Mouse (Mus musculus) adrenal gland (tissue): Measurements from ENCODE around the gene Prdm2.

Source experiments
- intact Hi-C: fragments of 180-260 bp; cut with DNase I; formaldehyde crosslinking; loops from one replicate; pipeline ENCODE4 v1.15.1; 2025

Gene Prdm2

GRCm38 (mm10) chr4:143213175-143213479 lies 332 bp upstream of the Prdm2 start:
- intact Hi-C loops = loop anchor here (5.0 to 10.0 kb wide), 2 partner anchors 51 to 98 kb away; no protein-coding TSS in a partner anchor

GRCm38 (mm10) chr4:143211584-143212340 lies 1.0 kb downstream of the Prdm2 start:
- intact Hi-C loops = loop anchor here (5.0 to 10.0 kb wide), 2 partner anchors 49 to 97 kb away; no protein-coding TSS in a partner anchor

- intact Hi-C loops = loop anchor here (5.0 to 10.0 kb wide), 2 partner anchors 48 to 95 kb away; no protein-coding TSS in a partner anchor
Measured at GRCm38 (mm10) chr4:143209997-143210396, 2.8 kb downstream of the Prdm2 start.

- intact Hi-C loops = no loop called here
Measured at GRCm38 (mm10) chr4:143202653-143203052, 10.1 kb downstream of the Prdm2 start.

GRCm38 (mm10) chr4:143198371-143198770 lies 14.4 kb downstream of the Prdm2 start:
- intact Hi-C loops = no loop called here

- intact Hi-C loops = no loop called here
Measured at GRCm38 (mm10) chr4:143197845-143198356, 14.9 kb downstream of the Prdm2 start.

- intact Hi-C loops = no loop called here
Measured at GRCm38 (mm10) chr4:143194328-143194727, 18.5 kb downstream of the Prdm2 start.

- intact Hi-C loops = no loop called here
Measured at GRCm38 (mm10) chr4:143193164-143193563, 19.6 kb downstream of the Prdm2 start.

- intact Hi-C loops = no loop called here
Measured at GRCm38 (mm10) chr4:143191783-143192182, 21.0 kb downstream of the Prdm2 start.

- intact Hi-C loops = no loop called here
Measured at GRCm38 (mm10) chr4:143190657-143191056, 22.1 kb downstream of the Prdm2 start.

GRCm38 (mm10) chr4:143188571-143189191 lies 24.1 kb downstream of the Prdm2 start:
- intact Hi-C loops = no loop called here

GRCm38 (mm10) chr4:143186066-143186465 lies 26.7 kb downstream of the Prdm2 start:
- intact Hi-C loops = no loop called here

- intact Hi-C loops = no loop called here
Measured at GRCm38 (mm10) chr4:143185496-143185895, 27.3 kb downstream of the Prdm2 start.

GRCm38 (mm10) chr4:143183141-143183540 lies 29.7 kb downstream of the Prdm2 start:
- intact Hi-C loops = no loop called here

- intact Hi-C loops = no loop called here
Measured at GRCm38 (mm10) chr4:143180731-143181130, 32.1 kb downstream of the Prdm2 start.

GRCm38 (mm10) chr4:143171600-143172290 lies 41.0 kb downstream of the Prdm2 start:
- intact Hi-C loops = no loop called here

GRCm38 (mm10) chr4:143170290-143170689 lies 42.5 kb downstream of the Prdm2 start:
- intact Hi-C loops = no loop called here

- intact Hi-C loops = no loop called here
Measured at GRCm38 (mm10) chr4:143168093-143168492, 44.7 kb downstream of the Prdm2 start.

GRCm38 (mm10) chr4:143161619-143162479 lies 50.9 kb downstream of the Prdm2 start:
- intact Hi-C loops = loop anchor here (5.0 kb wide), 1 partner anchor 50 kb away; the partner anchor contains the start of gene Prdm2

- intact Hi-C loops = loop anchor here (5.0 kb wide), 1 partner anchor 51 kb away; the partner anchor contains the start of gene Prdm2
Measured at GRCm38 (mm10) chr4:143160826-143161225, 52.0 kb downstream of the Prdm2 start.

- intact Hi-C loops = no loop called here
Measured at GRCm38 (mm10) chr4:143159336-143159735, 53.5 kb downstream of the Prdm2 start.
